Mouse (Mus musculus) bone marrow, adult 2 months (tissue): ENCODE measurements around the gene Lrrc2.

Source experiments
- CTCF ChIP-seq: fragments of 200-500 bp; IDR thresholded peaks from 2 replicates; pipeline ENCODE4 v1.5.1; 2011; ENCODE audit warnings: low read length, control low read depth; ENCODE audit not compliant: control insufficient read depth, insufficient read depth
- POLR2A ChIP-seq: fragments of 200-500 bp; IDR thresholded peaks from 2 replicates; pipeline ENCODE4 v1.6.1; 2011; ENCODE audit warnings: low read depth, mild to moderate bottlenecking, control low read depth, low read length, borderline replicate concordance; ENCODE audit not compliant: control insufficient read depth

GRCm38 (mm10) chr9:111006544-111006943, 55.2 kb downstream of the Lrrc2 start:
- TF ChIP-seq CTCF: no peak
- no peak for TF ChIP-seq POLR2A
